Mouse (Mus musculus) midbrain, embryonic 12.5 days (tissue): ENCODE data around the gene Iqcb1. TPM values are rescaled to one million over a fixed set of nuclear protein-coding genes. Genes with fewer than 3 reads are reported as not detected.

Source experiments
- ATAC-seq: fragments of 200-750 bp; cut with Nextera tagmentation; 2 replicates; pipeline ENCODE4 v1.8.0; 2017; ENCODE audit warnings: low read depth, moderate TSS enrichment, moderate library complexity; ENCODE audit not compliant: low FRiP score
- H3K27ac ChIP-seq: fragments of 300-500 bp; sonication (generic); replicated peaks from 2 replicates; pipeline ENCODE4 v1.5.1; 2016; ENCODE audit warnings: mild to moderate bottlenecking
- H3K27me3 ChIP-seq: fragments of 300-500 bp; sonication (generic); 2 replicates; pipeline ENCODE4 v1.6.1; 2016; ENCODE audit warnings: mild to moderate bottlenecking
- H3K36me3 ChIP-seq: fragments of 300-500 bp; sonication (generic); 2 replicates; pipeline ENCODE4 v1.6.1; 2016
- H3K4me1 ChIP-seq: fragments of 300-500 bp; sonication (generic); 2 replicates; pipeline ENCODE4 v1.6.1; 2016
- H3K4me2 ChIP-seq: fragments of 300-500 bp; sonication (generic); replicated peaks from 2 replicates; pipeline ENCODE4 v1.6.1; 2016; ENCODE audit warnings: mild to moderate bottlenecking, moderate library complexity
- H3K4me3 ChIP-seq: fragments of 300-500 bp; sonication (generic); 2 replicates; pipeline ENCODE4 v1.5.1; 2016; ENCODE audit warnings: mild to moderate bottlenecking
- H3K9ac ChIP-seq: fragments of 300-500 bp; sonication (generic); replicated peaks from 2 replicates; pipeline ENCODE4 v1.6.1; 2016; ENCODE audit warnings: mild to moderate bottlenecking, moderate library complexity
- H3K9me3 ChIP-seq: fragments of 300-500 bp; sonication (generic); 2 replicates; pipeline ENCODE4 v1.6.1; 2016; ENCODE audit warnings: mild to moderate bottlenecking
- WGBS: fragments of 180-500 bp; shearing (Covaris S2); methylation state at CpG from one replicate; pipeline ENCODE4 v1.1.7; 2016; 5-methylcytosine and 5-hydroxymethylcytosine counted together
- microRNA-seq: library from miRNA; unstranded; fragments of <30 nt; microRNA quantifications from one replicate; pipeline ENCODE4, GENCODE M21; 2017
- polyA plus RNA-seq: library from polyadenylated mRNA; unstranded; fragments of >200 nt; fragmentation: Nextera tagmentation; extraction: Ambion mirVana; gene quantifications from 2 replicates; pipeline ENCODE4 v1.2.1, GENCODE M21; 2016

Gene Iqcb1
- polyA plus RNA-seq, 1 experiment from 2014 or later = 69.7 TPM

- H3K4me1 ChIP-seq = no peaks in the 10 kb centered on the region
These were observed 92.2 kb downstream of the Iqcb1 start for GRCm38 (mm10) chr16:36920410-36920809.

GRCm38 (mm10) chr16:36921067-36921613 lies 93.0 kb downstream of the Iqcb1 start:
- WGBS = 93% methylated on average over 8 of the region's 8 CpGs
- Histone ChIP-seq H3K27me3 (no peaks in the 10 kb centered on the region), H3K4me2 (no peak overlapping the region), H3K36me3 (peaks cover 59% of the 10 kb centered on the region), H3K9me3 (no peaks in the 10 kb centered on the region), H3K9ac (no peak overlapping the region), H3K4me3 (no peak overlapping the region), H3K27ac (no peak overlapping the region), H3K4me1 (no peaks in the 10 kb centered on the region)
- ATAC-seq = no peak

More at GRCm38 (mm10) chr16:36920410-36920809, 92.2 kb downstream of the Iqcb1 start:
- WGBS = 88% methylated on average over 3 of the region's 3 CpGs
- Histone ChIP-seq H3K36me3 (peaks cover 59% of the 10 kb centered on the region), H3K4me2 (no peak overlapping the region), H3K9ac (no peak overlapping the region), H3K9me3 (no peaks in the 10 kb centered on the region), H3K4me3 (no peak overlapping the region), H3K27me3 (no peaks in the 10 kb centered on the region), H3K27ac (no peak overlapping the region)
- no peak for ATAC-seq

GRCm38 (mm10) chr16:36921980-36922379 lies 93.8 kb downstream of the Iqcb1 start:
- no peak for ATAC-seq

More at GRCm38 (mm10) chr16:36921980-36922379, 93.8 kb downstream of the Iqcb1 start:
- H3K4me2 ChIP-seq = no peak overlapping the region
- H3K27me3 ChIP-seq = no peaks in the 10 kb centered on the region
- H3K4me3 ChIP-seq = no peak overlapping the region
- H3K4me1 ChIP-seq = no peaks in the 10 kb centered on the region
- H3K9me3 ChIP-seq = no peaks in the 10 kb centered on the region
- H3K27ac ChIP-seq = no peak overlapping the region
- no peak overlapping the region for H3K9ac ChIP-seq
- WGBS = 91% methylated on average over 6 of the region's 6 CpGs
- H3K36me3 ChIP-seq = peaks cover 62% of the 10 kb centered on the region

Small RNA genes lying within 50 kb of the gene (microRNA-seq; reads per million reads assigned to microRNA genes)
- gene Gm22617 = not detected

Other genes starting within 250 kb of the Iqcb1 start
- gene Cd86, start 162.3 kb upstream of the Iqcb1 start, polyA plus RNA-seq = 1.2 and 1.7 TPM in 2 replicates
- gene Ildr1, start 134.4 kb upstream of the Iqcb1 start, polyA plus RNA-seq = not detected in 2 replicates
- gene Slc15a2, start 43.4 kb upstream of the Iqcb1 start, polyA plus RNA-seq = 1.2 and 2.9 TPM in 2 replicates
- 0.70 and 0.76 TPM in 2 replicates for gene Eaf2, start 46.6 kb downstream of the Iqcb1 start, polyA plus RNA-seq
- 90.7 and 94.9 TPM in 2 replicates for gene Golgb1, start 46.8 kb downstream of the Iqcb1 start, polyA plus RNA-seq
- gene Hcls1, start 106.6 kb downstream of the Iqcb1 start, polyA plus RNA-seq = 2.6 and 3.5 TPM in 2 replicates
- not detected in 2 replicates for gene Fbxo40, start 162.1 kb downstream of the Iqcb1 start, polyA plus RNA-seq
- gene Polq, start 183.4 kb downstream of the Iqcb1 start, polyA plus RNA-seq = 10.3 and 11.1 TPM in 2 replicates